Mouse (Mus musculus) E14TG2a.4 (cell line): ENCODE measurements around the gene Ttc39d.
A peak's percentile ranks its signal among the peaks of the same experiment; 100 is the strongest.

ENCODE experiments used
- H3K27me3 ChIP-seq: 2 replicates; pipeline ENCODE4 v1.6.1; 2014; ENCODE audit warnings: low read length, control low read depth; ENCODE audit not compliant: insufficient read depth
- H3K36me3 ChIP-seq: 2 replicates; pipeline ENCODE4 v1.6.1; 2014; ENCODE audit warnings: low read length, control low read depth; ENCODE audit not compliant: insufficient read depth
- H3K4me1 ChIP-seq: replicated peaks from 2 replicates; pipeline ENCODE4 v1.6.1; 2014; ENCODE audit warnings: low read depth, low read length, control low read depth
- H3K4me3 ChIP-seq: replicated peaks from 2 replicates; pipeline ENCODE4 v1.5.1; 2014; ENCODE audit warnings: mild to moderate bottlenecking, low read length
- H3K9me3 ChIP-seq: 2 replicates; pipeline ENCODE4 v1.6.1; 2014; ENCODE audit warnings: low read length, control low read depth
- CTCF ChIP-seq: conservative IDR thresholded peaks from 2 replicates; pipeline ENCODE4 v1.5.1; 2014; ENCODE audit warnings: low read length
- NANOG ChIP-seq: IDR thresholded peaks from 2 replicates; pipeline ENCODE4 v1.6.1; 2014; ENCODE audit warnings: borderline replicate concordance, low read length, mixed read lengths
- POU5F1 ChIP-seq: IDR thresholded peaks from 2 replicates; pipeline ENCODE4 v1.6.1; 2014; ENCODE audit warnings: low read length, borderline replicate concordance

Gene Ttc39d

GRCm38 (mm10) chr17:80206671-80207581 lies at the start of gene Ttc39d, which contains the start of gene Srsf7:
Ttc39d (plus strand) TSS chr17:80207460.
Srsf7 (minus strand) TSS chr17:80207307.
- Histone ChIP-seq H3K27me3 (no peaks in the 10 kb centered on the region), H3K36me3 (peaks cover 42% of the 10 kb centered on the region), H3K4me3 (peak within 1 kb of the TSS; percentile 97), H3K9me3 (no peaks in the 10 kb centered on the region), H3K4me1 (peaks cover 36% of the 10 kb centered on the region)
- TF ChIP-seq NANOG: no peak
- TF ChIP-seq POU5F1: no peak
- TF ChIP-seq CTCF: no peak

- Histone ChIP-seq H3K27me3 (no peaks in the 10 kb centered on the region), H3K4me3 (no peak overlapping the region), H3K9me3 (no peaks in the 10 kb centered on the region; the same call in 1 of the 2 replicates), H3K36me3 (no peaks in the 10 kb centered on the region), H3K4me1 (peaks cover 16% of the 10 kb centered on the region)
- no peak for TF ChIP-seq POU5F1
- TF ChIP-seq CTCF: no peak
- TF ChIP-seq NANOG: no peak
These were observed 49.8 kb upstream of the Ttc39d start for GRCm38 (mm10) chr17:80157489-80157888.

- Histone ChIP-seq H3K27me3 (no peaks in the 10 kb centered on the region), H3K9me3 (no peaks in the 10 kb centered on the region), H3K36me3 (no peaks in the 10 kb centered on the region), H3K4me1 (0 out of 2 replicates have a peak, but pooled peaks cover 2% of the 10 kb centered on the region), H3K4me3 (no peak overlapping the region)
- TF ChIP-seq CTCF (no peak), POU5F1 (no peak), NANOG (no peak)
These were observed 46.8 kb upstream of the Ttc39d start for GRCm38 (mm10) chr17:80160454-80160853.

- TF ChIP-seq CTCF (no peak), NANOG (no peak), POU5F1 (no peak)
These were observed 43.3 kb upstream of the Ttc39d start for GRCm38 (mm10) chr17:80163991-80164390.

GRCm38 (mm10) chr17:80165741-80166140 lies 41.5 kb upstream of the Ttc39d start:
- H3K4me1 ChIP-seq: peaks cover 28% of the 10 kb centered on the region
- H3K4me3 ChIP-seq: no peak overlapping the region
- H3K36me3 ChIP-seq: no peaks in the 10 kb centered on the region
- H3K27me3 ChIP-seq: 0 out of 2 replicates have a peak, but pooled peaks cover 2% of the 10 kb centered on the region
- TF ChIP-seq NANOG: no peak
- TF ChIP-seq POU5F1: no peak
- no peak for TF ChIP-seq CTCF
- H3K9me3 ChIP-seq: no peaks in the 10 kb centered on the region

More at GRCm38 (mm10) chr17:80163991-80164390, 43.3 kb upstream of the Ttc39d start:
- Histone ChIP-seq H3K36me3 (no peaks in the 10 kb centered on the region), H3K27me3 (0 out of 2 replicates have a peak, but pooled peaks cover 2% of the 10 kb centered on the region), H3K4me3 (no peak overlapping the region), H3K4me1 (peaks cover 18% of the 10 kb centered on the region), H3K9me3 (no peaks in the 10 kb centered on the region)

GRCm38 (mm10) chr17:80166346-80166745 lies 40.9 kb upstream of the Ttc39d start:
- TF ChIP-seq NANOG: no peak
- TF ChIP-seq POU5F1: no peak
- TF ChIP-seq CTCF: no peak
- no peaks in the 10 kb centered on the region for H3K9me3 ChIP-seq
- no peak overlapping the region for H3K4me3 ChIP-seq
- 0 out of 2 replicates have a peak, but pooled peaks cover 2% of the 10 kb centered on the region for H3K27me3 ChIP-seq
- no peaks in the 10 kb centered on the region for H3K36me3 ChIP-seq
- H3K4me1 ChIP-seq: peaks cover 28% of the 10 kb centered on the region

- H3K36me3 ChIP-seq: no peaks in the 10 kb centered on the region
- peaks cover 4% of the 10 kb centered on the region; the same call in 1 of the 2 replicates for H3K9me3 ChIP-seq
- H3K4me1 ChIP-seq: peaks cover 27% of the 10 kb centered on the region
- H3K4me3 ChIP-seq: no peak overlapping the region
- 0 out of 2 replicates have a peak, but pooled peaks cover 2% of the 10 kb centered on the region for H3K27me3 ChIP-seq
- TF ChIP-seq POU5F1 (no peak), CTCF (no peak), NANOG (no peak)
These were observed 39.8 kb upstream of the Ttc39d start for GRCm38 (mm10) chr17:80167436-80167835.

- Histone ChIP-seq H3K36me3 (no peaks in the 10 kb centered on the region), H3K4me3 (no peak overlapping the region), H3K4me1 (peaks cover 26% of the 10 kb centered on the region), H3K9me3 (peaks cover 4% of the 10 kb centered on the region; the same call in 1 of the 2 replicates), H3K27me3 (0 out of 2 replicates have a peak, but pooled peaks cover 2% of the 10 kb centered on the region)
- TF ChIP-seq POU5F1 (no peak), CTCF (no peak), NANOG (no peak)
These were observed 39.4 kb upstream of the Ttc39d start for GRCm38 (mm10) chr17:80167851-80168251.
